Mouse (Mus musculus): Measurements from ENCODE around the gene Als2cl. TPM values are rescaled to one million over a fixed set of nuclear protein-coding genes. Genes with fewer than 3 reads are reported as not detected.

Gene Als2cl
- polyA plus RNA-seq, 1 experiment: 3.5 TPM

DNA sequence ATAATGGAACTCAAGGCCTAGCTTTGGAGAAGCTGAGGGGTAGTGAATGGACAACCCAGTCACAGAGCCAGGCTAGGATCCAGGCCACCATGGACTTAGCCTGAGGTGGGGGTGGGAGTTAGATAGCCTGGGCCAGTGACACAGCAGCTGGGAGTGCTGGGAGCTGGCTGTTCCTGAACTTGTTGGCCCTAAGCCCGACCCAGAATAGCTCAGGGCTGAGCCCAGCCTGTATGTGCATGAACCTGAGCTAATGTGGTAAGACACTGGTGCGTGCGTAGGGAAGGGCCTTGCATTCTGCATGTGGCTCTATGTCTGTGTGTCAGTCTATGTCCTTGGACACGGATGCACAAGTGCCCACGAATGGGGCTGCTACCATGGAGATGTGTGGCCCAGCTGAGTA lies 1.8 kb upstream of the Als2cl start:
- Histone ChIP-seq H3K4me3 (ENCODE audit: insufficient read depth, low read length) (no peak overlapping the region), H3K27ac (ENCODE audit: insufficient read depth, low read length) (no peak overlapping the region), H3K4me1 (ENCODE audit: control insufficient read depth, insufficient read depth, low read length) (peaks cover 12% of the 10 kb centered on the region; the same call in 1 of the 2 replicates)
- TF ChIP-seq CTCF (IDR thresholded peaks at IDR 0.05; ENCODE audit: borderline replicate concordance, insufficient read depth, low read length) (no peak), POLR2A (IDR thresholded peaks at IDR 0.05; ENCODE audit: low read depth, low read length) (no peak)

DNA sequence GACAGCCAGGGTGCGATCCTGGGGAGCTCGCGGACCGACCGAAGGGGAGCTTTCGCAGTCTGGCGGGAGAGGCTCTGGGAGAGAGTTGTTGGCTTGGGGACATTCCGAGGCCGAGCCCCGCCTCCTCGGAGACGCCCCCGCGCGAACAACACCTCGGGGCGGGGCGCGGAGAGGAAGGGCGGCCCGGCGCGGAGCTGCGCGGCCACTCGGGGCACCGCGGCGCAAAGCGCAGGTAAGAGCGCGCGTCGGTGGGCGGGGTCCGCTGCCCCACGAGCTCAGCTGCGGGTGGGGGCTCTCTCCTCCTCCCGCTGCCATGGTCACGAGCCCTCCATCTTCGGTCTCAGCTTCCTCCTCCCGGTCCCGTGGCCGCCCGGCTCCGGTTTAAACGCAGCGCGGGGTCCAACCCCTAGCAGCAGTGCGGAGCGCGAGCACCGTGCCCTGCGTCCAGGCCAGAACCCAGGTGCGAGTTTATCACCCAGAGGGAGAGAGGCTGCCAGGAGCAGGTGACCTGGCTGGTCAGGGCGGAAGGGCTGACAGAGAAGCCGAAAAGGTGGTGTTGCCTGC lies 410 bp downstream of the Als2cl start, which contains the start of gene Tmie:
Tmie (minus strand) TSS at position 116 of the 564 bp plus-strand sequence.
- H3K4me3 ChIP-seq (ENCODE audit: insufficient read depth, low read length): peak within 1 kb of the TSS; percentile 58
- H3K27ac ChIP-seq (ENCODE audit: insufficient read depth, low read length): no peak within 1 kb of the TSS
- peak; percentile 62 for TF ChIP-seq POLR2A (IDR thresholded peaks at IDR 0.05; ENCODE audit: low read depth, low read length)
- no peak for TF ChIP-seq CTCF (IDR thresholded peaks at IDR 0.05; ENCODE audit: borderline replicate concordance, insufficient read depth, low read length)
- H3K4me1 ChIP-seq (ENCODE audit: control insufficient read depth, insufficient read depth, low read length): peaks cover 12% of the 10 kb centered on the region; the same call in 1 of the 2 replicates

DNA sequence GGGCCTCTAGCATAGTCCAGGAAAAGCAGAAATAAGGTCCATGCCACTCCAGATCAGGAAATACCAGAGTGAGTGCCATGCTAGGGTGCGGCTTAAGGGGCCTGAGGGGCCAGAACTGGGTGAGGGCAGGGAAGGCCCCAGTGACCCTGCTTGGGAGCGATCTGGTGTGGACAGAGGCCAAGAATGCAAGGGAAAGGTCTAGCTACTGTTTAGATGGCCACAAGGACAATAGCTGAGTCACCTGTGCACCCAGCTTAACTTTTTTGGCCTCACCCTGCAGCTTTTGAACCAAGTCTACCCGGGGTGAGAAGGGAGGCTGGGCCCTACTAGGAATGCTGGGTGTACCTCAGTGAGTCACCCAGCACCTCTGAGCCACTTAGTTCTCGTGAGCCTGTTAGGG lies 1.1 kb downstream of the Als2cl start:
- no peak for TF ChIP-seq POLR2A (IDR thresholded peaks at IDR 0.05; ENCODE audit: low read depth, low read length)
- peaks cover 12% of the 10 kb centered on the region; the same call in 1 of the 2 replicates for H3K4me1 ChIP-seq (ENCODE audit: control insufficient read depth, insufficient read depth, low read length)
- H3K4me3 ChIP-seq (ENCODE audit: insufficient read depth, low read length): peak overlapping the region; percentile 58
- no peak overlapping the region for H3K27ac ChIP-seq (ENCODE audit: insufficient read depth, low read length)

GRCm38 (mm10) chr9:110881953-110882352 lies 2.3 kb downstream of the Als2cl start:
- Histone ChIP-seq H3K4me1 (ENCODE audit: control insufficient read depth, insufficient read depth, low read length) (peaks cover 12% of the 10 kb centered on the region; the same call in 1 of the 2 replicates), H3K4me3 (ENCODE audit: insufficient read depth, low read length) (no peak overlapping the region), H3K27ac (ENCODE audit: insufficient read depth, low read length) (no peak overlapping the region)
- TF ChIP-seq POLR2A (IDR thresholded peaks at IDR 0.05; ENCODE audit: low read depth, low read length) (no peak), CTCF (IDR thresholded peaks at IDR 0.05; ENCODE audit: borderline replicate concordance, insufficient read depth, low read length) (no peak)

- no peak overlapping the region for H3K27ac ChIP-seq (ENCODE audit: insufficient read depth, low read length)
- no peak for TF ChIP-seq POLR2A (IDR thresholded peaks at IDR 0.05; ENCODE audit: low read depth, low read length)
- TF ChIP-seq CTCF (IDR thresholded peaks at IDR 0.05; ENCODE audit: borderline replicate concordance, insufficient read depth, low read length): no peak
These were observed 8.0 kb downstream of the Als2cl start for GRCm38 (mm10) chr9:110887388-110888303.

GRCm38 (mm10) chr9:110888935-110889334 lies 9.3 kb downstream of the Als2cl start:
- no peaks in the 10 kb centered on the region for H3K4me1 ChIP-seq (ENCODE audit: control insufficient read depth, insufficient read depth, low read length)
- H3K27ac ChIP-seq (ENCODE audit: insufficient read depth, low read length): no peak overlapping the region
- H3K4me3 ChIP-seq (ENCODE audit: insufficient read depth, low read length): no peak overlapping the region
- TF ChIP-seq POLR2A (IDR thresholded peaks at IDR 0.05; ENCODE audit: low read depth, low read length) (no peak), CTCF (IDR thresholded peaks at IDR 0.05; ENCODE audit: borderline replicate concordance, insufficient read depth, low read length) (no peak)

More at GRCm38 (mm10) chr9:110887388-110888303, 8.0 kb downstream of the Als2cl start:
- Histone ChIP-seq H3K4me3 (ENCODE audit: insufficient read depth, low read length) (no peak overlapping the region), H3K4me1 (ENCODE audit: control insufficient read depth, insufficient read depth, low read length) (no peaks in the 10 kb centered on the region)

GRCm38 (mm10) chr9:110890026-110890783 lies 10.5 kb downstream of the Als2cl start:
- H3K27ac ChIP-seq (ENCODE audit: insufficient read depth, low read length): no peak overlapping the region
- no peak overlapping the region for H3K4me3 ChIP-seq (ENCODE audit: insufficient read depth, low read length)
- 0 out of 2 replicates have a peak, but pooled peaks have one; percentile 5 for TF ChIP-seq CTCF (IDR thresholded peaks at IDR 0.05; ENCODE audit: borderline replicate concordance, insufficient read depth, low read length)
- no peak for TF ChIP-seq POLR2A (IDR thresholded peaks at IDR 0.05; ENCODE audit: low read depth, low read length)
- no peaks in the 10 kb centered on the region for H3K4me1 ChIP-seq (ENCODE audit: control insufficient read depth, insufficient read depth, low read length)

DNA sequence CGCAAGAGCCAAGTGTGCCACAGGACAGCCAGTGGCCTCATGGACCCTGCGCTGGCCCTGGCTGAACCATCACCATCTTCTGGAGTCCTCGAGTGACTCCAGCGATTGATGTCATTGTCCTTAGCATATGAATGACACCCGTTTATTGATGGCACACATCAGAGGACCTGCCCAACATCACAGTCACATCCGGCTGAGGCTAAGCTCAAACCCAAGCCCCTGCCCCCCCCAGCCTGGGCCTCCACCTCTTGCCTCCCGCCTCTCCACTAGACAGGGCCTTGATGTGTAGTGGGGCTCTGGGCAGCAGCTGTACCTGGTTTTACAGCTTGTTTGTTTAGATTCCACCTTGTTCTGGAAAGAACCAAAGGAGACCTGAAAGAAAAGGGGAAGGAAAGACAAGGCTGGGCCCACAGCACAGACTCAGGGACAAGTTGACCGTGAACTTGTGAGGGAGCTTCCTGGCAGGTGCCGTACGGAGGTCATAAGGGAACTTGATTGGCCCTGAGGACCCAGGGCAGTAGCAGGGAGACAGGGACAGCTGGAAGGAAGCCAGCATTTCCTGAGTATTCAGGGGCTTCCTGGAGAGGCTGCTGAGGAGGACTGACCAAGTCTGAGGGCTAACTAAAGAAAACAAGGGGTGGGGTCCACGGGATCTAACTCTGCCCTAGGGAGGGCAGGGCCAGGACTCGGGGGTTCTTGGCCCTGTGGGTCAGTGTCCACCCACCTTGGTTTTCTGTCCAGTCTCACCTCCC lies 11.6 kb downstream of the Als2cl start:
- H3K4me1 ChIP-seq (ENCODE audit: control insufficient read depth, insufficient read depth, low read length): no peaks in the 10 kb centered on the region
- H3K27ac ChIP-seq (ENCODE audit: insufficient read depth, low read length): no peak overlapping the region
- TF ChIP-seq CTCF (IDR thresholded peaks at IDR 0.05; ENCODE audit: borderline replicate concordance, insufficient read depth, low read length): no peak
- no peak for TF ChIP-seq POLR2A (IDR thresholded peaks at IDR 0.05; ENCODE audit: low read depth, low read length)

GRCm38 (mm10) chr9:110892552-110892951 lies 12.9 kb downstream of the Als2cl start:
- TF ChIP-seq CTCF (IDR thresholded peaks at IDR 0.05; ENCODE audit: borderline replicate concordance, insufficient read depth, low read length) (no peak), POLR2A (IDR thresholded peaks at IDR 0.05; ENCODE audit: low read depth, low read length) (no peak)
- H3K4me3 ChIP-seq (ENCODE audit: insufficient read depth, low read length): no peak overlapping the region
- no peak overlapping the region for H3K27ac ChIP-seq (ENCODE audit: insufficient read depth, low read length)
- H3K4me1 ChIP-seq (ENCODE audit: control insufficient read depth, insufficient read depth, low read length): no peaks in the 10 kb centered on the region

More for the DNA sequence above, 11.6 kb downstream of the Als2cl start:
- H3K4me3 ChIP-seq (ENCODE audit: insufficient read depth, low read length): no peak overlapping the region

Measured in embryonic fibroblast, embryonic 13.5 days (primary cell).